Mouse (Mus musculus) spleen, adult 18-20 months (tissue): ENCODE results near the gene Pramef12.
"Not testable (repeated sequence)": the region's sequence is repeated elsewhere in the genome, so short reads cannot be mapped to it uniquely, and the experiment has no call there.

Experiments
- DNase-seq, 2 experiments: peaks; one replicate each; pipeline ENCODE4 v3.0.0; 2022; ENCODE audit warnings: mixed read lengths in 2 of 2

Pramef12 gene

GRCm38 (mm10) chr4:144408290-144408689 lies at the start of gene Pramef12:
Gene Pramef12, minus strand, starts transcription at chr4:144408464.
- DNase-seq: no peak

- no peak for DNase-seq
These were observed 45.0 kb upstream of the Pramef12 start, which contains the start of gene Gm9944 for GRCm38 (mm10) chr4:144453217-144453616. Gene Gm9944, minus strand, starts transcription at chr4:144453317.

DNA sequence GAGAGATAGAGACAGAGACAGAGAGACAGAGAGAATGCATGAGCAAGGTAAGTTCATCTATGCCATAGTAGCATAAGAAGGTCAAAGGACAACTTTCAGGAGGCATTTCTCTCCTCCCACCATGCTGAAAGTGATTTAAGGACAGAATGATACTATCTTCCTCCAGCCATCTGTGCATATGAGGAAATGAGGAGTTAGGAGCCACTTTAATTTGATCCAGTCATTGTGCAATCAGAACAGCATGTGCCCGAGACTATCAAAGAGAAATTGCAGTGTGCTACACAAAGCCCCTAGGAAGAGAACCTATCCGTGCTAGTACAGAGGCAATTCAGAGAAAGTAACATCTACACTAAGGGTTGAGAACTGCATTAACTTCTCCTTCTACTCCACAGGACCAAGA lies 40.3 kb upstream of the Pramef12 start:
- DNase-seq: no peak

DNA sequence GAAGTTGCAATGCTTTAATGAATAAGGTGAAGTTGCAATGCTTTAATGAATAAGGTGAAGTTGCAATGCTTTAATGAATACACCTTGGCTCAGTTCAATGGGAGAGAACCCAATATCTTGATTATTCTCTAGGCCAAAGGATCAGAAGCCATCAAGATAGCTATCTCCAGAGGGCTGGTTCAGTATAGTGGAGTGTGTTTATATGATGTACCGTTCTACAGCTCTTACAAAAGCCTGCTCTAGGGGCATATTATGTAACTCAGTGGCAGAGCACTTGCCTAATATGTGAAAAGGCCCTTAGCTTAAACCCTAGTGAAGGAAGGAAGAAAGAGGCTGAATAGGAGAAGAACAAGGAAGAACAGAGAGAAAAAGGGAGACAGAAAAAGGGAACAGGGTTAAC lies 33.3 kb upstream of the Pramef12 start:
- DNase-seq: no peak

DNA sequence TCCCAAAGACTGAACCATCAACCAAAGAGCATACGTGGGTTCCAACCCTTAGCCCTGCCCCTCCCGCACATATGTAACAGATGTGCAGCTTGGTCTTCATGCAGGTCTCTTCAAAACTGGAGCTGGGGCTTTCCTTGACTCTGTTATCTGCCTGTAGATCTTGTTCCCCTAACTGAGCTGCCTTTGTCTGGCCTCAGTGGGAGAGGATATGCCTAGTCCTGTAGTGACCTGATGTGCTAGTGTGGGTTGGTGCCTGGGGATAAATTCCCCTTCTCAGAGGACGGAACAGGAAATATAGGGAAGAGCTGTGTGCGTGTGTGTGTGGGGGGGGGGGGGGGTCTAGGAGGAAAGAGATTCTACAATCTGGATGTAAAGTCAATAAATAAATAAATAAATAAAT lies 32.8 kb upstream of the Pramef12 start:
- DNase-seq: no peak

- no peak for DNase-seq
These were observed 30.4 kb upstream of the Pramef12 start, which contains the start of gene 1700012P22Rik for GRCm38 (mm10) chr4:144438672-144439071. Gene 1700012P22Rik, minus strand, starts transcription at chr4:144438772.

DNA sequence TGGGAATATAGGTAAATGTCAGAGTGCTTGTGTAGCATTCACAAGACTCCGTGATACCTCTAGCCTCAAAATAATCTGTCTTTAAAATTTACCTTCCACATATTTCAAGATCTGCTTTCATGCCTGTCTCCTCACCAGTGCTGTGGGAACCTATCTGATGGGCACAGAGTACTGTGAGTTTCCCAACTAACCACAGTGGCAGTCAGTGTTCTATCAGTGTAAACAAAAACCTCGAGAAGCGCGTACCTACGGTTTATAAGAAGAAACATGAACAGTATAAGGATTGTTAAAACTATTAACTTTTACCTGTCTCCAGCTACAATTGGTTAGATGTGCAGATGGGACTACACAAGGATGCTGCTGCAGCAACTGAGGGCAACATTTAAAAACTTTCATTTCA lies 25.0 kb upstream of the Pramef12 start:
- no peak for DNase-seq

- DNase-seq: no peak
These were observed 22.5 kb upstream of the Pramef12 start for GRCm38 (mm10) chr4:144430723-144431122.

DNA sequence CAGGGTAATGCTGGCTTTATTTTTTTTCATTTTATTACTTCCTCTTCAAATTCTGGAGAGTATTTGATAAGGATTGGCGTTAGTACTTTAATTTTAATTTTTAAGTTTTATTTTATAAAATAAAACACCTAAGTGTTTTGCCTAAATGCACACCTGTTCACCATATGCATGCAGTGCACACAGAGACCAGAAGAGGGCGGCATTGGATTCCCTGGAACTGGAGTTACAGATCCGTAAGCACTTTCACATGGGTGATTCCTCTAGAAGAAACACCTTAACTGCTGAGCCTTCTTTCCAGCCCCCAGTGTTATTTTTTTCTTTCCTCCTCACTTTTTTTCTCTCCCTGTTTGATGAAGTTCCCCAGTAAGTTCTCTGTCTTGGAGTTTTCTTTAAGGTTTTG lies 20.6 kb upstream of the Pramef12 start:
- no peak for DNase-seq

- DNase-seq: no peak
These were observed 16.3 kb upstream of the Pramef12 start for GRCm38 (mm10) chr4:144424590-144424989.

DNA sequence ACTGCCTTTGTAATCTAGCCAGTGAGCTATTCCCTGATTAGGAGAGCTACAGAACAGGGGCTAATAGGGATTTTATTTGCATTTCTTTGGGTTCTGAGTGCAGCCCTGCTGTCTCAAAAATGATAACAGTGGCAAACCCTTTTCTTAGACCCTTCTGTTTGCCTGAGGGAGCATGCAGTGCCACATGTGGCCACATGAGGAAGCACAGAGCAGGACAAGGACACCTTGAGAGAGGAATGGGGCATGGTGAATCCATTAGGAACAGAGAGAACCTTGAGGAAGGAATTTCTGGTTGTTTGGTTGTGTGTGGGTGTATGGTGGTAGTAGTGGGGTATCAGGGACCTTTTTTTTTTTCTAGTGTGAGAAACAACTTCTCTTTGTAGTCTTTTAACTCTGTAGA lies 12.4 kb upstream of the Pramef12 start:
- no peak for DNase-seq

GRCm38 (mm10) chr4:144406261-144406660 lies 2.0 kb downstream of the Pramef12 start:
- DNase-seq: no peak

DNA sequence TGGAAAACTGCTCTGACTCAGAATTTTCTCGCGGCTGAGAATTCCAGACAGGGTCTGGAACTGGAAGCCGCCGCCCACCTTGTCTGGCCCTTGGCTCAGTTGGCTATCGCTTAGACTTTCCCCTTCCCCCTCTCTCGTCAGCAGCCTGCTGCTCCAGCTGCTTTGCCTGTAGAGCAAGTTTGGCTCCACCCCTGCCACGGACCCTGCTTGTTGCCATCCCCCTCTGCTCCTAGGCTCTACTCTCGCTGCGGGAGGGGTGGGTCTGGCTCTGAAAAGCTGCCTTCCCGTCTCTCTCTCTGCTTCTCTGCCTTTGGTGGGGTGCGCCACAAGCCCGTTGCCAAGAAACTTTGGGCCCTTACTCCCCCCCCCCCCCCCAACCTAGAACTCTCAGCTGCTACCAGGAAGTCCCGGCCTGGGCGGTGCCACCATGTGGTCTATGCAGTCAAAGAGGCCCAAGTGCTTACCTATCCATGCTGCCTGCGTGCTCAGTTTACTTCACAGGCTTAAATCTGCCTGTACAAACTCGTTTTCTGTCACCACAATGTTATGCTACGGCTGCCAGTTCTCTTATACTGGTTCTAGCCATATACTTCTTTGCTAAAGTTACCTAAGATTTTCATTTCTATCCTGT lies 3.7 kb downstream of the Pramef12 start:
- DNase-seq: no peak

GRCm38 (mm10) chr4:144402712-144403111 lies 5.6 kb downstream of the Pramef12 start:
- no peak for DNase-seq

DNA sequence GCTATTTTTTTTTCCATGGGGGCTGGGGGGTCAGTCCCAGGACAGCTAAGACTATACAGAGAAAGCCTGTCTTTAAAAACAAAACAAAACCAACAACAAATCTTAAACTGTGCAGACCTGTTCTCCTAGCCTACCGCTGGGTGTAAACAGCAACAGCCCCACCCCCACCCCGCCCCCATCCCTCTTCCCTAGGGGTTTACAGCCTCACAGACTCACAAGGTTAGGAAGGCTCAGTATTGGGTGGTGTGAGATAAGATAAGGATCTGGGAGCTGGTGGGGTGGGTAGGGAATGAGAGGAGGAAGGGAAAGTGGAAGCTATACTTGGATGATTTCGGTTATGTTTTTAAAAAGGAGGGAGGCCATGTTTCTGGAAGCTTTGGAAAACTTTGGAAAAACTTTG lies 11.9 kb downstream of the Pramef12 start:
- no peak for DNase-seq

DNA sequence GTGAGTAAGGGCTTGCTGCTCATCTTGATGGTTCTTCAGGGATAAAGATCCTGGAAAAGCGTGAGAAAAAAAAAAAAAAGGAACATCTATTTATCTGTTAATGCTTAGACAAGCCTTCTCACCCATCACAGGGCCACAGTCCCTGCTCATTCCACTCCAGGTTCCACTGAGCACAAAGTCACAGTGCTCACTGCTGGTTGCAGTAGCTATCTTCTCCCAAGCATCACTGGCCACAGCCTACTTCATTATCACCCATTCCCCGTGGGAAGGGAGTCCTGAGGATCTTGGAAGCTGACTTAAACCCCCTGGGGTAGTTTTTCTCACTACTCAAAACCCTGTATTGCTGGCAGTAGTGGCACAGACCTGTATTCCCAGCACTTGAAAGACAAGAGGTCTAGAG lies 30.4 kb downstream of the Pramef12 start, which contains the start of gene Pramef20:
TSS of gene Pramef20 (minus strand) at position 23 of the 400 bp plus-strand sequence.
- no peak for DNase-seq

GRCm38 (mm10) chr4:144357642-144358041 lies 50.6 kb downstream of the Pramef12 start, which contains the start of gene Gm13119:
Gene Gm13119, plus strand, starts transcription at chr4:144357942.
- not testable (repeated sequence) for DNase-seq
